Mouse (Mus musculus) macrophage (primary cell): Measurements from ENCODE around the gene Mfsd4a. TPM values are rescaled to one million over a fixed set of nuclear protein-coding genes. Genes with fewer than 3 reads are reported as not detected.

Experiments used
- H3K27ac ChIP-seq: fragments of 350-480 bp; formaldehyde crosslinking; 2 replicates; pipeline ENCODE4 v1.9.0; 2021
- H3K36me3 ChIP-seq: fragments of 350-480 bp; formaldehyde crosslinking; 2 replicates; pipeline ENCODE4 v1.9.0; 2021; ENCODE audit errors: inconsistent target
- H3K4me3 ChIP-seq: fragments of 350-480 bp; formaldehyde crosslinking; 2 replicates; pipeline ENCODE4 v1.9.0; 2021; ENCODE audit errors: inconsistent target
- H3K79me2 ChIP-seq: fragments of 350-480 bp; formaldehyde crosslinking; 2 replicates; pipeline ENCODE4 v1.9.0; 2021; ENCODE audit errors: inconsistent target
- WGBS: methylation state at CpG from one replicate; pipeline ENCODE4 v1.1.7; 2026; ENCODE audit warnings: inconsistent platforms; ENCODE audit not compliant: missing documents; 5-methylcytosine and 5-hydroxymethylcytosine counted together
- polyA plus RNA-seq: library from polyadenylated mRNA; stranded (reverse); fragments of 250-400 nt; gene quantifications from 3 replicates; pipeline ENCODE4 v1.2.4, GENCODE M21; 2018; ENCODE audit warnings: inconsistent platforms
- total RNA-seq, 78 experiments: library from RNA; depleted of rRNA; stranded (reverse); fragments of 250-400 nt; gene quantifications; 1 replicate in 9 of 78; 2 replicates in 24 of 78; 3 replicates in 43 of 78; 4 replicates in 2 of 78; pipeline ENCODE4 v1.2.4; 2018; ENCODE audit warnings: inconsistent platforms in 56 of 78

Mfsd4a gene
- total RNA-seq (2018; cell fraction: chromatin; rRNA removed) = under 1 TPM in 1 of 26 experiments, not detected in 25; 0.28 TPM
- under 1 TPM in 11 of 26 experiments, not detected in 15; 0.03 to 0.15 (median 0.07) TPM for total RNA-seq (2018; cell fraction: cytosol; rRNA removed)
- total RNA-seq (2018; cell fraction: nucleus; rRNA removed) = under 1 TPM in 2 of 26 experiments, not detected in 24; 0.18 to 0.20 TPM
- polyA plus RNA-seq = 0.13 TPM in 1 of 3 replicates, not detected in the others

GRCm38 (mm10) chr1:132067261-132068255 lies at the start of gene Mfsd4a:
Gene Mfsd4a, minus strand, starts transcription at chr1:132068062.
- no peak within 1 kb of the TSS for H3K27ac ChIP-seq
- H3K36me3 ChIP-seq = no peaks in the 10 kb centered on the region
- no peaks in the 10 kb centered on the region for H3K79me2 ChIP-seq
- 5% methylated on average over 74 of the region's 80 CpGs for WGBS
- no peak within 1 kb of the TSS for H3K4me3 ChIP-seq

- Histone ChIP-seq H3K4me3 (no peak overlapping the region), H3K27ac (no peak overlapping the region), H3K79me2 (no peaks in the 10 kb centered on the region), H3K36me3 (peaks cover 83% of the 10 kb centered on the region)
- 53% methylated on average over 18 of the region's 18 CpGs for WGBS
These were observed 48.7 kb upstream of the Mfsd4a start for GRCm38 (mm10) chr1:132116606-132117005.

GRCm38 (mm10) chr1:132113098-132113497 lies 45.2 kb upstream of the Mfsd4a start:
- WGBS = 61% methylated on average over 3 of the region's 3 CpGs
- H3K79me2 ChIP-seq = no peaks in the 10 kb centered on the region
- H3K36me3 ChIP-seq = peaks cover 48% of the 10 kb centered on the region
- H3K4me3 ChIP-seq = no peak overlapping the region
- no peak overlapping the region for H3K27ac ChIP-seq

- Histone ChIP-seq H3K4me3 (no peak overlapping the region), H3K27ac (no peak overlapping the region)
- WGBS = 93% methylated on average over 8 of the region's 8 CpGs
These were observed 44.6 kb upstream of the Mfsd4a start for GRCm38 (mm10) chr1:132112426-132112825.

GRCm38 (mm10) chr1:132111411-132111810 lies 43.5 kb upstream of the Mfsd4a start:
- whole genome bisulfite sequencing = 89% methylated on average over 1 of the region's 1 CpGs
- no peak overlapping the region for H3K4me3 ChIP-seq
- no peak overlapping the region for H3K27ac ChIP-seq
- peaks cover 31% of the 10 kb centered on the region for H3K36me3 ChIP-seq
- H3K79me2 ChIP-seq = no peaks in the 10 kb centered on the region

More at GRCm38 (mm10) chr1:132112426-132112825, 44.6 kb upstream of the Mfsd4a start:
- H3K79me2 ChIP-seq = no peaks in the 10 kb centered on the region
- H3K36me3 ChIP-seq = peaks cover 42% of the 10 kb centered on the region

GRCm38 (mm10) chr1:132109368-132109767 lies 41.5 kb upstream of the Mfsd4a start:
- Histone ChIP-seq H3K4me3 (no peak overlapping the region), H3K27ac (no peak overlapping the region), H3K79me2 (no peaks in the 10 kb centered on the region), H3K36me3 (peaks cover 11% of the 10 kb centered on the region)
- 50% methylated on average over 1 of the region's 2 CpGs for WGBS

GRCm38 (mm10) chr1:132104353-132104752 lies 36.5 kb upstream of the Mfsd4a start:
- 85% methylated on average over 14 of the region's 14 CpGs for WGBS

GRCm38 (mm10) chr1:132101953-132102697 lies 34.3 kb upstream of the Mfsd4a start:
- Histone ChIP-seq H3K27ac (no peak overlapping the region), H3K79me2 (no peaks in the 10 kb centered on the region), H3K4me3 (no peak overlapping the region), H3K36me3 (no peaks in the 10 kb centered on the region)
- 51% methylated on average over 6 of the region's 6 CpGs for WGBS

More at GRCm38 (mm10) chr1:132104353-132104752, 36.5 kb upstream of the Mfsd4a start:
- no peak overlapping the region for H3K27ac ChIP-seq
- no peaks in the 10 kb centered on the region for H3K36me3 ChIP-seq
- H3K4me3 ChIP-seq = no peak overlapping the region
- no peaks in the 10 kb centered on the region for H3K79me2 ChIP-seq

- Histone ChIP-seq H3K4me3 (no peak overlapping the region), H3K36me3 (no peaks in the 10 kb centered on the region), H3K27ac (no peak overlapping the region), H3K79me2 (no peaks in the 10 kb centered on the region)
- whole genome bisulfite sequencing = 8% methylated on average over 4 of the region's 4 CpGs
These were observed 31.9 kb upstream of the Mfsd4a start for GRCm38 (mm10) chr1:132099775-132100174.

GRCm38 (mm10) chr1:132099016-132099415 lies 31.2 kb upstream of the Mfsd4a start:
- Histone ChIP-seq H3K27ac (no peak overlapping the region), H3K36me3 (no peaks in the 10 kb centered on the region), H3K79me2 (no peaks in the 10 kb centered on the region), H3K4me3 (no peak overlapping the region)
- WGBS = 58% methylated on average over 4 of the region's 4 CpGs

GRCm38 (mm10) chr1:132098076-132098475 lies 30.2 kb upstream of the Mfsd4a start:
- Histone ChIP-seq H3K4me3 (no peak overlapping the region), H3K27ac (no peak overlapping the region), H3K36me3 (no peaks in the 10 kb centered on the region), H3K79me2 (no peaks in the 10 kb centered on the region)
- 13% methylated on average over 1 of the region's 1 CpGs for WGBS

- H3K4me3 ChIP-seq = no peak overlapping the region
- no peaks in the 10 kb centered on the region for H3K36me3 ChIP-seq
- H3K27ac ChIP-seq = no peak overlapping the region
- no peaks in the 10 kb centered on the region for H3K79me2 ChIP-seq
- WGBS = 43% methylated on average over 11 of the region's 11 CpGs
These were observed 27.6 kb upstream of the Mfsd4a start for GRCm38 (mm10) chr1:132095356-132096004.

GRCm38 (mm10) chr1:132093269-132093668 lies 25.4 kb upstream of the Mfsd4a start:
- Histone ChIP-seq H3K36me3 (no peaks in the 10 kb centered on the region), H3K4me3 (no peak overlapping the region), H3K27ac (no peak overlapping the region), H3K79me2 (no peaks in the 10 kb centered on the region)
- WGBS = 91% methylated on average over 4 of the region's 4 CpGs

GRCm38 (mm10) chr1:132090266-132090665 lies 22.4 kb upstream of the Mfsd4a start:
- no peaks in the 10 kb centered on the region for H3K79me2 ChIP-seq
- H3K27ac ChIP-seq = no peak overlapping the region
- H3K4me3 ChIP-seq = no peak overlapping the region
- no peaks in the 10 kb centered on the region for H3K36me3 ChIP-seq
- 97% methylated on average over 3 of the region's 4 CpGs for WGBS
